Mouse (Mus musculus) urinary bladder, adult 18-20 months (tissue): Measurements from ENCODE around the gene Rhbdl3.

ENCODE experiments used
- DNase-seq, 2 experiments: peaks; one replicate each; pipeline ENCODE4 v3.0.0; 2022; ENCODE audit warnings: low spot score in 2 of 2, mixed read lengths in 2 of 2

Rhbdl3 gene

DNA sequence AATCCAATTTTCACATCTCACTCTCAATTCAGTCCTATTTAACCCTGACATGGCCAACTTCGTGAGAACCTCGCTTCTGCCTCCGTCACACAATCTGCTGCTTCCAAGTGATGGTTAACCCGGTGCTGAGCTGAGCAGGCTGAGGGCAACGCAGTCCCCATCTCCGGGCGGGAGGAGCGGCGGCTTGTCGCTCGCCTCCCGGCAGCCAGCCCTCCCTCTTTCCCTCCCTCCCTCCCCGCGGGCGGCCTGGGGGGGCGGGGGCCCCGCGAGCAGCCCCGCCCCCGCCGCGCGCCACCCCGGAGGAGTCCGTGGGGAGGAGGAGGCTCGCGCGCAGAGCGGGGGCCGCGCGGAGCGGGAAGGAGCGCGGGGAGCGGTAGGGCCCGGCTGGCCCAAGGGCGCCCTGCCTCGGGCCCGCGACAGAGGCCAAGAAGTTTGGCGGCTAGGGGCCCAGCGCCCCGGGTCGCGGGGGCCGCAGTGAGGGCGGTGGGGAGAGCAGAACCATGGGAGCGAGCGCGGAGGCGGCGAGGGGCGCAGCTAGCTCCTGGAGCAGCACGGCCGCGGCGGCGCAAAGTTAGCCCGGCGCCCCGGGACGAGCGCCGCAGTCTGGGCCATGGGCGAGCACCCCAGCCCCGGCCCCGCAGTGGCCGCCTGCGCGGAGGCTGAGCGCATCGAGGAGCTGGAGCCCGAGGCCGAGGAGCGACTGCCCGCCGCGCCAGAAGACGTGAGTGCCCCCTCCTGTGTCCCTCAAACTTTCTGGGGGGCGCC, at the start of gene Rhbdl3:
Gene Rhbdl3 (plus strand): TSS at position 362 of the 765 bp plus-strand sequence.
- DNase-seq = peak; percentile 31 to 51

DNA sequence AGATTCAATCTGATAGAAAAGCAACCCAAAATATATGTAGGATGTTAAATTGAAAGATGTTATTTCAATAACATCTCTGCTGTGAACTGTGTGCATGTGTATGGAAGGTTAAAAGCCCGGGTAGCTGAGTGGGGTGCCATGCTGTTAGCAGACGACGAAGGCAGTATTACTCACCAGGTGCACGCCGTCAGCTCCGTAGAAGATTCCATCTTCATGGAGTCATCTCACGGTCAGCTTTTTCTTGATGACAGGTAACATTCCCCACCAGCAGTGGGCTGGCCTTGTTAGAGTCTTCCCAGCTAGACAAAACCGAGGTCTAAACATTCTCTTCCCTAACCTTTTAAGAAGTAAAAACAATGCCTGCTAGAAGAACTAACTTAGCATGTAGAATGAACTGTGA, 36.6 kb upstream of the Rhbdl3 start:
- no peak for DNase-seq

DNA sequence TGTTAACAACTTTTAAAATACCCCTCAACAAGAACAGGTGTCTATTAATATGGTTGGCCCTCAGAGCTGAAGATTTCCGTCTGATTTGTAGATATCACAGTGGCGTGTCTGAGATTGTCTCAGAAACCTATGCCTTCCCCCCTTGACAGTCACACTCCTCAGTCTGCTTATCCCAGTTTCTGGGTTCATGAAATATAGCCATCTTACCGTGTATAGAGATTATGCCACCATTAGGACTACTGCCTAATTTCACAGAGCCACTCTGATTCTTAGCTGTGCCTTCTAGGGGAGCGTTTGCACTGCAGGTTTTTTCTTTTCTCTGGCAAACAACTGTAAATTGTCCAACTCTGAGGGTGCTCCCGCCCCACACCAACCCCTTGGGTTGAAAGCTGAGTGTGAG, 29.6 kb upstream of the Rhbdl3 start:
- no peak for DNase-seq

DNA sequence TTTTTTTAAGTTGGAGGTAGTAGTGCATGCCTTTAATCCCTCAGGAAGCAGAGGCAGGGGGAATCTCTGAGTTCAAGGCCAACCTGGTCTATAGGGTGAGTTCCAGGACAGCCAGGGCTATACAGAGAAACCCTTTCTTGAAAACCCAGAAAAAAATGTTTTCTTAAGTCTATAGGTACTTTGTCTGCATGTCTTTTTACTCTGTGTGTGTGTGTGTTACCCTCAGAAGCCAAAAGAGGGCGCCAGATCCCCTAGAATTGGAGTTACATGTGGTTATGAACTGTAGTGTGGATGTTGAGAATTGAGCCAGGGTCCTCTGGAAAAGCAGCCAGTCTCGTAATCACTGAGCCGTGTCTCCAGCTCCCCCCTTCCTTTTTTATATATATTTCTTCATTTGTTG, 25.7 kb upstream of the Rhbdl3 start:
- no peak for DNase-seq

DNA sequence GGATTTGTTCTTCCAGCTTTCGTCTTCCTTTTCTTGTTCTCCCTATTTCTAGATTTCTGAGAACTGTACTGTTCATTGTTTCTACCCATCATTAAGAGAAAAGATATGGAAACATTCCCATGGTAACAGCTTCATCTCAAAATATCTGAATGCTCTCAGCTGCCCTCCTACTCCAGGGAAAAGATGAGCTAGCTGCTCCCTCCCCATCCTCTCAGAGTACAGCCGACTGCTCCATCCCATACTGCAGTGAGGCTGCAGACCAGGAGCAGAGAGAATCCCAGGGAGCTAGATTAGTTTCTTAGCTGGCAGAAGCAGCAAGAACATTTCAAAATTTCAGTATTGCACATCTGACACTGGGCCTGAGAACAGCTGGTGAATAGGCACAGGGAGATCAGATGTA, 22.7 kb upstream of the Rhbdl3 start:
- DNase-seq = no peak

DNA sequence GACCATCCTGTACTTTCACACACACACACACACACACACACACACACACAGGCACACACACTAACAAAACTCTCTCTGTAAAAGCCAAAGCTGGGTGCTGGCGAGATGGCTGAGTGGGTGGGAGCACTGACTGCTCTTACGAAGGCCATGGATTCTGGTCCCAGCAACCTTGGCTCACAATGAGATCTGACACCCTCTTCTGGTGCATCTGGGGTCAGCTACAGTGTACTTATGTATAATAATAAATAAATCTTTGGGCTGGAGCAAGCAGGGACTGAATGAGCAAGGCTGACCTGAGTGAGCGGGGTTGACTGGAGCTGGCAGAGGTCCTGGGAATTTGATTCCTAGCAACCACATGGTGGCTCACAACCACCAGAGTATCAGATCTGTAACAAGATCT, 16.9 kb upstream of the Rhbdl3 start:
- no peak for DNase-seq

DNA sequence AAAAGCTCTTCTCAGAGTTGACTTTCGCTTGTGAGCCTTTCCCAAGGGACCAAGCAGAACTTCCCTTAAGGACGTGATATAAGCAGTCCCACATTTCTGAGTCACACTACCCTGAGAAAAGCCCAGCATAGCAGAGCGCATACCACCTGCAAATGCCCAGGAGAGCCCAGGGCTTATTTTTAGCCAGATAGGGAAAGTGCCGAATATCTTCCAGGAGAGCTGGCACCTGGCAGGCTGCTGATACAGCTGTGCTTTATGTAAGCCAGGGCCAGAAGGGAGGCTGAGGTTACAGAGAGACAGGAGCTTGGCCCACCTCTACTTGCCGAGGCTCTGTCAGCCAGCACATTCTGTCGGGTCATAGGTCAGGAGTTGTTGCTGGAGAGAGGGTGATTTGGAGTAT, 16.1 kb upstream of the Rhbdl3 start:
- no peak for DNase-seq

DNA sequence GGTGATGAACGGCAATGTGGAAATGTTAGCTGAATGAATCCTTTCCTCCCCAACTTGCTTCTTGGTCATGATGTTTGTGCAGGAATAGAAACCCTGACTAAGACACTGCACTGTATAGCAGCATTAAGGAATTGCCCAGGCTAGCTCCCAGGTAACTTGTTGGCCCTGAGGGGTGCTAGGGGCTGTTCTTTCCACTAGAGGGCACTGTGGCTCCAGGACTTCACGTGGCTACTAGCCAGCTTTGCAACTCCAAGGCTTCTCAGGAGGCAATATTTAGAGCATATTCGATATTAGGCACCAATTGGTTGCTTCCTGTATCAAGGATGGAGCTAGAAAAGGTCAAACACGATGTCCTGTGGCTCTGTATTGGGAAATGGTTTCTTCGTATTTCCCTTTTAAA, 13.6 kb upstream of the Rhbdl3 start:
- DNase-seq = peak; percentile 35 to 50

DNA sequence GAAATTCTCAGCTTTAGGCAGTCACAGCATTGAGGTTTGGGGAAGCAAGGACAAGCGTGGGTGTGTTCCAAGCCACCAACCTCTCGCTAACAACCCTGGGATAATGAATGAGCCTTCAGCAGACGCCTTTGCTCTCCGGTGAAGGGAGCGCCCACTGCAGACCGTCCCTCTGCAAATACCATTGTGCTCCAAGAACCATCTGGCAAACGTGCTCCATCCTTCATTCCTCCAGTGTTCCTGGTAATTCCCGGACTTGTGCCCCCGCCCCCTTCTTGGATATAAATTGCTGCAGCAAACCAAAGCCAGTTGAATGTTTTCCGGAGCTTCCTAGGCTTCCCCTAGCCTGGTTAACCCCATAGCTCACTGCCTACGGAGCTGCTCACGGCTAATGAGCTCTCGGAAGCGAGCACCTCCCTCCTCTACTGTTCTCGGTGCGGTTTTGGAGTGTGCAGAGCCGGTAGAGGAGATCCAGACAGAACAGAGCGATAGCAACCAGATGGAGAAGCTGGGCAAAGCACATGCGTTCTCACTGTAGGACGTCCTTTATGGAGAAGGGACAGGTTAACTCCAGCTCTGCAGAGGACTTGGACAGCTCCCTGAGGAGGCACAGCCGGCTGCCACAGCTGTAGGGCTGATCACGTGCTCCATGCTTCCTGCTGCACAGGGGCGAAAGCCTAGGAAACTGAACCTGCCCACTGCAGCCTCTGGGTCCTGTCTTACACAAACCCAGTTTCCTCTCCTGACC, 10.8 kb upstream of the Rhbdl3 start:
- peak; percentile 4 to 9 for DNase-seq

DNA sequence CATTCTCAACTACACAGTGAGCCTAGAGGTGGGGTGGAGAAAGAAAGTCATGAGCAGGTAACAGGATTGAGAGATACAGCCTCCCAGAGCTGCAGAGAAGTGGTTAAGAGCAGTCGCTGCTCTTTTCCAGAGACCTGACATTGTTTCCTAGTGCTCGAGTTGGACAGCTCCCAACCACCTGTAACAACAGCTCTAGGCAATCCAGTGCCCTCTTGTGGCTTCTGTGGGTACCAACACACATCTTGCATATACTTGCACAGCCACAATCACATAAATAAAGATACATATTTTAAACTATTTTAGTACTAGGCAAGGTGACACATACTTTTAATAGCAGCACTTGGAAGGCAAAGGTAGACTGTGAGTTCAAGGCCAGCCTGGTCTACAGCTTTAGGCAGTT, 9.7 kb upstream of the Rhbdl3 start:
- no peak for DNase-seq

DNA sequence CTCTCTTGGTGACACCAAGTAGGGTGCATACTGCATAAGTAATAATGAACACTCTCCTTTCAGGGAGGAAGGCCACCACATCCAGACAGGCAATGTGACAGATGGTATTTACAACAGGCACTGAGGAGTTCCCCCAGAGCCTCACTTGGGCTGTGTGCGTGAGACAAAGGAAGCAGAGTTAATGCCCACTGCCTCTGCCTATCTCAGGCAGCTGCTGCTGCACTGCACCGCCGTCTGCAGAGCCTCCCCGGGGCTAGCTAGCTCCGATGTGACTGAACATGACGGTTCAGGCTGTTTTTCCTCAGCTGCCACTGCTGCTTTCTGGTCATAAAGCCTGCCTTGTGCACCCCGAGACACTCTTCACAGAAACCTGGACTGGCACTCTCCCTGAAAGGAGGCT, 8.2 kb upstream of the Rhbdl3 start:
- DNase-seq = no peak

DNA sequence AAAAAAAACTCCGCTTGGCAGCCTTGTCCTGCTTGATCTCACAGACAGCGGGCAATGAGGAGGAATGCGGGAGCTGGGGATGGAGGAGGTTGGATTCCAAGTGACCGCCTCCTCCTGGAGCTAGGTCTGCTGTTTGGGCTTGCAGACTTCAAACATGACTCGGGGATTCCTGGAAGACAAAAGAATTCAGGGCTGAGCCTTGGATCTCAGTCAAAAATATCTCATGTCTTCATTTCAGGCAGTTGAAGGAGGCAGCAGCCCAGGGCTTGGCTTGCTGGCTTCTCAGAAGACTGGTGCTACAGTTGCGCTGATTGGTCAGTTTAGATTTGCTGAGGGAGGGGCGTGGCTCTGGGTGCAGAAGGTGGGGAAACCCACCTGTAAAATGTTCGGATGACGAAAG, 5.6 kb upstream of the Rhbdl3 start:
- DNase-seq = no peak

DNA sequence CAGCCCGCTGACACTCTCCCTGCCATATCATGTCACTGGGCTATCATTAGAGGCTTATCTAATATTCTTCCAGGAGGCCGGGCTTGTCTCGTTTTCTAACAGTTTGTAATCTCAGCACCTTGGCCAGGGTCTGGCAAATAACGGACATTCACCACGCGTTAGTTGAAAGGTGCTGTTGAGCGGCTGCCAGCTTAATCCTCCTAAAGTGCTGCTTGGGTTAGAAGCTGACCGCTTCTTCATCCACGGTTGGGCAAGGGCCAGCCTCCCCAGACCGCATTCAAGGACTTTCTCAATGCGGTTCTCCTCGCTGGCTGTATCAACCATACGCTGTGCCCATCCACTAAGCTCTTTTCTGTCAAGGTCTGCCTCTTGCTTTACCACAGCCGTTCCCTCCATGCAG, 4.9 kb upstream of the Rhbdl3 start:
- no peak for DNase-seq

DNA sequence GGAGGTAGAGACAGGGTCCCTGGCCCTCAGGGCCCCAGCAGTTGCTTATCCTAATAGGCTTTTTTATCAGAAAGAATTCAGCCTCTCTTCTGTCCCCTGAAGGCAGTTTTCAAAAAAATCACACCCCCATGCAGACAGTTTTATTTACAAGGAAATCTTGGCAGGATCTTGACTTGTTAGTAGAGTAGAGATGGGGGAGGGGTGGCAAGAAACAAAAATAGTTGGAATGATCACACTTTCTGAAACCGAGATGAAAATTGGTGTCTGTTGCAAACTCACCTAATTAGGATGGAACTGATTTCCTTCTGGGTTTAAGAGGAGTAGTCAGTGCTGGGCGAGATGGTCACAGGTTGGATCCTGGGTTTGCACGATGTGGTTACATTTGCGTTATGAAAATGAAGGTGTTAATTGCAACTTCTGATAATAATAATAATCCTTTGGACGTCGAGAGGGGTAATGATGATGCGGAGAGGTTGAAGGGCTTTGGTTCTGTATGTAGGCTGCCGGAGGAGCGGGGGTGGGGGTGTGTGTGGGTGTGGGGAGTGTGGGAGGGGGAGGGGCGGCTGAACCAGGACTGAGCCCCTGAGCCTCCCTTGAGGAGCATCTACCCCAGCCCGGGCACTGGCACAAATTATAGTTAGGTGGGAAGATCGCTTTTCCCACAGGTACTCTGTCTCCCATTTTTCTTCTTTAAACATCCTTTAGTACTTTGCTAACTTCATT, 1.0 kb upstream of the Rhbdl3 start:
- DNase-seq = no peak

DNA sequence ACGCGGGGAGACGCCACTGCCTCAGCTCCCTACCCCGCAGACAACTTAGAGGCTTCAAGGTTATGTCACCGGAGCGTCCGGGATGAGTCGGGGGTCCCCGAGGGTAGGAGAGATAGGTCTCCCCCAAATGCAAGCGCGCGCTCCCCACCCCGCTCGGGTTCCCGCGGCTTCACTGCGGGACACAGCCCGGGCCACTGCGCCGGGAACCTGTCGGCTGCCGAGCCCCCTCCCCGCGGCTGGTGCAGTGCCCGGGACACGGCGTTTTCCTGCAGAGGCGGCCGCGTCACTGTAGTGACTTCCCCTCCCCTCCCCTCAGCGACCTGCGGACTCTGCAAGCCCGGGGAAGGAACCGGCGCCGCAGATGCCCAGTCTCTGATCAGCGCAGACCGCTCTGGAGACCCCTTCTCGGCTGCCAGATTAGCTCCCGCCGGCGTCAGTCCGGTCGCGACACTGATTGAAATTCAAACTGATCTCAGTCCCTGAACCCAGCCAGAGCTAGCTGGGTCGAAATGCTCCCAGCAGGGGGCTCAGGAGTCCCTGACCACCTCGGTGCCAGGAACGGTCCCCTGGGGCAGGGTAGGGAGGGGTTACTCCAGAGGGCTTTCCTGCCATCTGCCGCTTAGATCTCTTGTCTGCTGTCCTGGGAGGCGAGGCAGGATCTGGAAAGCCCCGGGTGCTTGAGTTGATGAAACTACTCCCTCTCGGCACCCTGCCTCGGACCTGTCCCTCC, 769 bp downstream of the Rhbdl3 start:
- peak in 1 of 2 experiments; percentile 55 for DNase-seq

DNA sequence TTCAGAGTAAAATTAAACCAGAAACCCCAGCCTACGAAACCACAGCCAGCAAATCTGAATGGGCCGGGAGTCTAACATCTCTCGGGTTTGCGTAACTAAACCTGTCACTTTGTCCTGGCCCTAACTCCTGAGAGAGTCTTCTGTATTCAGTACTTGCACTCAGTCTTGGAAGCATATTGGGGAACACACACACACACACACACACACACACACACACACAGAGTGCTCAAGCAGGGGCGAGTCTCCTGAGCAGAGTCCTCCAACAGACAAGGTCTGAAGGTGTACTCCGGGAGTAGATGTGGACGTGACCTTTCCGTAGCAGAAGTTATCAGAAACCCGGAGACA, 1.3 kb downstream of the Rhbdl3 start:
- peak in 1 of 2 experiments; percentile 11 for DNase-seq

DNA sequence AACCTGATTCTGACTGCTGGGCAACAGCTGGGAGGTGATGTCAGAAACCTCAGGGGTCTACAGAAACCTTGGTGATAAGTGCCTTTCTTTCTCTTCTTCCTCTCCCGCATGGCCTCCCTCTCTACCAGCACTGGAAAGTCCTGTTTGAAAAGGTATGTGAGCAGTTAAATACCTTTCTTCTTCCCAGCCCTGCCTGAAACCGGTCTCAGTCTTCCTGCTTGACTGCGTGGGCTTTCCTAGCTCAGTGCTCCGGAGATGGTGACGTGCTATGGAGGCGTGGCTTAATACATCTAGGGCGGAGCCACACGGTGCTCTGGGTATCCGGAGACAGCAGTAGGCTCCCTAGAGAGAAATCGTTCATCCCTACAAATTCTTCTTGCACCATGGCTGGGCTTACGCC, 1.8 kb downstream of the Rhbdl3 start:
- peak; percentile 48 to 55 for DNase-seq

DNA sequence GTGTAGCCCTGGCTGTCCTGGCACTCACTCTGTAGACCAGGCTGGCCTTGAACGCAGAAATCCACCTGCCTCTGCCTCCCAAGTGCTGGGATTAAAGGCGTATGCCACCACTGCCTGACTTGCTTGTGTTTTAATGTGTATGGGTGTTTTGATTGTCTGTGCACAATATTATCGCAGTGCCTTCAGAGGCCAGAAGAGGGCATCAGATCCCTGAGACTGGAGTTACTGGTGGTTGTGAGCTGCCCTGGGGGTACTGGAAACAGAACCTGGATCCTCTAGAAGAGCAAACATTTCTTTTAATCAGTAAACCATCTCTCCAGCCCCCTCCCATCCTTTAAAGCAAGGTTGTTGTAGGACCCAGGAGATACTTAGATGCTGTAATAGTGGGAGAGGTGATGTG, 3.0 kb downstream of the Rhbdl3 start:
- no peak for DNase-seq

DNA sequence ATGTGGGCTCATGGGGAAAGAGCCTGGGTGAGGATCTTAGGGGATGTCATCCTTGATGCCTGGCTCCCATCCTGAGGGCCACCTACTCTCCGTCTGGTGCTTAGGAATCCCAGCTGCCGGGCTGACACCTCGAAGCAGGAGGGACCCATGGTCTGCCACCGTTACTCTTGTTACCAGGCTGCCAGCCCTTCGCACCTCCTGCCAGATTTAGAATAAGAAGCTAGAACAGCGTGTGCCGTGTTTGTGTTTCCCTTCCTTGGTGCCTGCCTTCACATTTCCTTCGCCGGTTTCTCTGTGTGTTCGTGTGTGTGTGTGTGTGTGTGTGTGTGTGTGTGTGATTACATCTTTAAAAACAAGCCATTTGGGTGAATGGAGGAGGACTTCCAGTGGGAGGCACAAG, 4.1 kb downstream of the Rhbdl3 start:
- no peak for DNase-seq

DNA sequence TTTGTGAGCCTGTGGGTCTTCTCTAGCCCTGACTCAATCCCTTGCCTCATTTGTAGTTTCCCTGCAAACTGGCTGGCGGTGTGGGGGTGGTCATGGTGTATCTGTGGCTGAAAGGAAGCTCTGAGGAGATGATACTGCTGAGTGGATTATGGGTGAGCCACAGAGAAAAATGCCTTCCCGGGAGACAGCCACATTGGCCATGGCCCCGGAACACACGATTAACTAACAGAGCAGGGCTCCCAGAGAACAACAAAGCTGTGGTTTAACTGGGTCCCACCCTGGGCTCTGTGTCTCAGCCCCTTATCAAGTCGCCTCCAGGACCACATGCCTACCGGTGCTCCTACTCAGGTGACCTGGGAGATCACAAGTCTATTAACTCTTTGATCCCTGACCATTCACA, 7.8 kb downstream of the Rhbdl3 start:
- DNase-seq = no peak

DNA sequence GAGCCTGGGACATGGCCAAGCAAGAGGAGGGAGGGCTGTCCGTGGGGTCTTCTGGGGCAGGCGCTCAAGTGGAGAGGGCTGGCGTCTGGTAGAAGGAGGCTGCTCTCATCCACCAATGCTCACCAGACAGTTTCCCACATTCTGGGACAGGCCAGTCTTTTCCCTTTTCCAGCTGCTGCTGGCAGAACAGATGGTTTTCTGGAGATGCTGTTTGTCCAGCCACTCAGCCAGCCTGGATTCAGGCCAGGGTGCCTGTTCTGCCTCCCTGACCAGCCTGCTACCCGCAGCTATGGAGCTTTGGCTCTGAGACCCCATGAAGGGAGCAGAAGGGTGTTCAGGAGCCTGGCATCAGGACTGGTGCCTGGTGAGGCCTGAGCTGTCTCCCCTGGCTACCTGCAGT, 10.6 kb downstream of the Rhbdl3 start:
- DNase-seq = no peak

DNA sequence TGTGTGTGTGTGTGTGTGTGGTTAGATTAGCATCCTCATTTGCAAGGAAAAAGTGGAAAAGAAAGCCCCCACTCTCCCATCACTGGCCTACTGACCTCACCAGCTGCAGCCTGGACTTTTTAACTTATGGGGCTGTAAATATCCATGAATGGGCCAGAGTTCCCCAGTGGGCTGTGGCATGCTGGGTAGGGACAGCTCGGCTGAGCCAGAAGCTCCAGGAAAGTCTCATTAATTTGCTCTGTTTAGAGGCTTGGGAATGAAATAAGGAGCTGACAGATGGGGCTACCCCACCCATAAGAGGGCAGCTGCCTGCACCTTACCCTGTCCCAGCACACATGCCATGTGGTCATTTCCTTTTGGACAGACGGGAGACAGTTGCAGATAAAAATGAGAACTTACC, 11.3 kb downstream of the Rhbdl3 start:
- no peak for DNase-seq
